Mouse (Mus musculus): ENCODE measurements around the gene Vapa.
"Not testable (repeated sequence)": the region's sequence is repeated elsewhere in the genome, so short reads cannot be mapped to it uniquely, and the experiment has no call there.

Vapa gene

GRCm38 (mm10) chr17:65562761-65563160 lies 50.6 kb downstream of the Vapa start:
- DNase-seq (ENCODE audit: low spot score): no peak

- DNase-seq (ENCODE audit: low spot score): no peak
These were observed 51.9 kb downstream of the Vapa start for GRCm38 (mm10) chr17:65561361-65562015.

GRCm38 (mm10) chr17:65559273-65559672 lies 54.1 kb downstream of the Vapa start:
- DNase-seq (ENCODE audit: low spot score): no peak

- DNase-seq (ENCODE audit: low spot score): no peak
These were observed 54.6 kb downstream of the Vapa start for GRCm38 (mm10) chr17:65558788-65559187.

GRCm38 (mm10) chr17:65558217-65558616 lies 55.1 kb downstream of the Vapa start:
- DNase-seq (ENCODE audit: low spot score): no peak

- no peak for DNase-seq (ENCODE audit: low spot score)
These were observed 56.1 kb downstream of the Vapa start for GRCm38 (mm10) chr17:65557212-65557611.

GRCm38 (mm10) chr17:65556798-65557197 lies 56.6 kb downstream of the Vapa start:
- DNase-seq (ENCODE audit: low spot score): no peak

GRCm38 (mm10) chr17:65552426-65552997 lies 60.8 kb downstream of the Vapa start:
- no peak for DNase-seq (ENCODE audit: low spot score)

- DNase-seq (ENCODE audit: low spot score): no peak
These were observed 63.0 kb downstream of the Vapa start for GRCm38 (mm10) chr17:65550357-65550756.

GRCm38 (mm10) chr17:65548698-65549365 lies 64.5 kb downstream of the Vapa start:
- DNase-seq (ENCODE audit: low spot score): no peak

- DNase-seq (ENCODE audit: low spot score): not testable (repeated sequence)
These were observed 67.1 kb downstream of the Vapa start for GRCm38 (mm10) chr17:65546221-65546620.

- DNase-seq (ENCODE audit: low spot score): no peak
These were observed 72.7 kb downstream of the Vapa start, which contains the start of gene Tmem232 for GRCm38 (mm10) chr17:65540441-65541272. Gene Tmem232, minus strand, starts transcription at chr17:65540782.

- no peak for DNase-seq (ENCODE audit: low spot score)
These were observed 77.2 kb downstream of the Vapa start for GRCm38 (mm10) chr17:65536156-65536555.

- DNase-seq (ENCODE audit: low spot score): not testable (repeated sequence)
These were observed 81.0 kb downstream of the Vapa start for GRCm38 (mm10) chr17:65532381-65532780.

Data from urinary bladder, postnatal 10 days (tissue).